Mouse (Mus musculus): ENCODE measurements around the gene Lrit3. TPM values are rescaled to one million over a fixed set of nuclear protein-coding genes. Genes with fewer than 3 reads are reported as not detected.

The Lrit3 gene
- polyA plus RNA-seq, 2 experiments = not detected

DNA sequence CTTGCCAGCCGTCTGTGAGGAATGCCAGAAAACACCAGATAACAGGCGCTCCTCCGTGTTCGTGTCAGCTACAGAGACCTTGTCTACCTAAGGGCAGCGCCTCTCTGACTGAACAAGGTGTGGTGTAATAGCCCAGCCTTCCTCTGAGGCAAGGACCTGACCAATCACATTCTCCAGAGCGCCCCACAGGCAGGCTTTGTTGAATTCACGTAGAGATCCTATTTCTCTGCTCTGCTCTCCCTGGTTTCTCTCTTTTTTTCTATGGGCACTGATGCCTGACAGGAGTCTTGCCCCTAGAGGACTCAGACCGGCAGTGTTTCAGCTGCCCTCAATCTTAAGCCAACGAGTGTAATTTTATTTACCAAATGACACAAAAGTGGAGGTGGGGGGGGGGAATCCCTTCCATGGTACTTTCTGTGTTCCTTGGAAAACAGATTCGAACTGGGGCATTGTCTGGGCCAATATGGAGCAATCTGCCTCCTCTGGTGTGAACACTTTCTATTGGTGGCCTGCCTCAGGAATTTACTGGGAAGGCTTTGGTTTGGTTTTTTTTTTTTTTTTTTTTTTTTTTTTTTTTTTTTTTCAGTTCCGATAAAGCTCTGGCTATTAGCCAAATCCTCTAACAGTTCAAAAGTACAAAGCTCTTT lies 32.3 kb upstream of the Lrit3 start:
- peak overlapping the region; percentile 46 for H3K4me2 ChIP-seq (ENCODE audit: low read depth)
- peaks cover 0 to 7% of the 10 kb centered on the region in 2 experiments; a peak in 2 of 4 replicates for H3K4me1 ChIP-seq (replicated peaks; ENCODE audit: control insufficient read depth in 2 of 2, insufficient read depth in 2 of 2, low read length in 1 of 2)
- TF ChIP-seq CTCF (IDR thresholded peaks at IDR 0.05; ENCODE audit: low read depth) = no peak
- no peak for TF ChIP-seq EP300 (IDR thresholded peaks at IDR 0.05; ENCODE audit: low read depth)
- no peak overlapping the region; a peak in 1 of 4 replicates for H3K4me3 ChIP-seq (ENCODE audit: insufficient read depth in 1 of 2, low read depth in 2 of 2, low read length in 2 of 2)
- no peaks in the 10 kb centered on the region for H3K36me3 ChIP-seq (replicated peaks; ENCODE audit: control insufficient read depth, insufficient read depth, low read depth)
- H3K9ac ChIP-seq (replicated peaks) = no peak overlapping the region
- no peaks in the 10 kb centered on the region for H3K27me3 ChIP-seq (ENCODE audit: control insufficient read depth, insufficient read depth, low read length)
- no peak overlapping the region for H3K27ac ChIP-seq
- peak; percentile 25; the same call in 1 of the 2 replicates for ATAC-seq (ENCODE audit: insufficient read depth)
- 22% methylated on average over 11 of the region's 11 CpGs for WGBS (ENCODE audit: insufficient replicate concordance)
- no peaks in the 10 kb centered on the region for H3K9me3 ChIP-seq (ENCODE audit: control insufficient read depth, low read length)
- peak in 1 of 3 experiments; percentile 5 for DNase-seq (ENCODE audit: low read depth in 3 of 3, low spot score in 3 of 3)

- Histone ChIP-seq H3K4me2 (ENCODE audit: low read depth) (peak within 1 kb of the TSS; percentile 46), H3K9me3 (ENCODE audit: control insufficient read depth, low read length) (no peaks in the 10 kb centered on the region), H3K9ac (replicated peaks) (no peak within 1 kb of the TSS), H3K4me3 (ENCODE audit: insufficient read depth in 1 of 2, low read depth in 2 of 2, low read length in 2 of 2) (peak within 1 kb of the TSS in 1 of 2 experiments; percentile 27; a peak in 2 of 4 replicates), H3K27ac (no peak within 1 kb of the TSS), H3K36me3 (replicated peaks; ENCODE audit: control insufficient read depth, insufficient read depth, low read depth) (no peaks in the 10 kb centered on the region), H3K4me1 (replicated peaks; ENCODE audit: control insufficient read depth in 2 of 2, insufficient read depth in 2 of 2, low read length in 1 of 2) (peaks cover 0 to 7% of the 10 kb centered on the region in 2 experiments; a peak in 2 of 4 replicates), H3K27me3 (ENCODE audit: control insufficient read depth, insufficient read depth, low read length) (no peaks in the 10 kb centered on the region)
- DNase-seq (ENCODE audit: low read depth in 3 of 3, low spot score in 3 of 3) = no peak
- TF ChIP-seq CTCF (IDR thresholded peaks at IDR 0.05; ENCODE audit: low read depth) (no peak), EP300 (IDR thresholded peaks at IDR 0.05; ENCODE audit: low read depth) (no peak)
- WGBS (ENCODE audit: insufficient replicate concordance) = 44% methylated on average over 6 of the region's 6 CpGs
- no peak for ATAC-seq (ENCODE audit: insufficient read depth)
Measured at GRCm38 (mm10) chr3:129835388-129835934, 31.6 kb upstream of the Lrit3 start, which contains the start of gene Cfi. Gene Cfi, plus strand, starts transcription at chr3:129835884.

- WGBS (ENCODE audit: insufficient replicate concordance) = under 1% methylated on average over 60 of the region's 60 CpGs
- no peaks in the 10 kb centered on the region for H3K9me3 ChIP-seq (ENCODE audit: control insufficient read depth, low read length)
- ATAC-seq (ENCODE audit: insufficient read depth) (peak; percentile 91), DNase-seq (ENCODE audit: low read depth in 3 of 3, low spot score in 3 of 3) (peak; percentile 94 to 95 (median 94))
- H3K27ac ChIP-seq = peak within 1 kb of the TSS; percentile 63
- TF ChIP-seq CTCF (IDR thresholded peaks at IDR 0.05; ENCODE audit: low read depth) (no peak), EP300 (IDR thresholded peaks at IDR 0.05; ENCODE audit: low read depth) (0 out of 2 replicates have a peak, but pooled peaks have one; percentile 31)
- peaks cover 8 to 16% of the 10 kb centered on the region in 2 experiments for H3K4me1 ChIP-seq (replicated peaks; ENCODE audit: control insufficient read depth in 2 of 2, insufficient read depth in 2 of 2, low read length in 1 of 2)
- peak within 1 kb of the TSS; percentile 78 to 86 for H3K4me3 ChIP-seq (ENCODE audit: insufficient read depth in 1 of 2, low read depth in 2 of 2, low read length in 2 of 2)
- H3K36me3 ChIP-seq (replicated peaks; ENCODE audit: control insufficient read depth, insufficient read depth, low read depth) = peaks cover 6% of the 10 kb centered on the region
- peak within 1 kb of the TSS; percentile 62 for H3K9ac ChIP-seq (replicated peaks)
- no peaks in the 10 kb centered on the region for H3K27me3 ChIP-seq (ENCODE audit: control insufficient read depth, insufficient read depth, low read length)
- H3K4me2 ChIP-seq (ENCODE audit: low read depth) = peak within 1 kb of the TSS; percentile 83
Measured at GRCm38 (mm10) chr3:129831035-129831568, 27.3 kb upstream of the Lrit3 start, which contains the start of gene Gar1. Gene Gar1, minus strand, starts transcription at chr3:129831396.

DNA sequence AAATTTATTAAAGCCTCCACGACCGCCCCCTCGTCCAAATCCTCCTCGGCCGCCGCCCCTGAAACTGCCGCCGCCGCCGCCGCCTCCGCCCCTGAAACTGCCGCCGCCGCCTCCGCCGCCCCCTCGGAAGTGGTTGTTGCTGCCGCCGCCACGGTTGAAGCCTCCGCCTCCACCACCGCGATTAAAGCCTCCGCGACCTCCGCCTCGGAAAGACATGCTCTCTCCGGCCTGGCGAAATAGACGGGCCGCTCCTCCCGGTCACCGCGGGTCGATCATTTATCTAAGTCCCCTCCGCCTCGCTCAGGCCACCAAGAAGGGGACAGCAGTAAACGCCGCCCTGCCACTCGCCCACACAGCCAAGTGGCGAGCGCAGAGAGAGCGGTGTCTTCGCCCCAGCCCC lies 26.8 kb upstream of the Lrit3 start:
- DNase-seq (ENCODE audit: low read depth in 3 of 3, low spot score in 3 of 3) (peak in 1 of 3 experiments; percentile 4), ATAC-seq (ENCODE audit: insufficient read depth) (peak; percentile 16; the same call in 1 of the 2 replicates)
- TF ChIP-seq CTCF (IDR thresholded peaks at IDR 0.05; ENCODE audit: low read depth) (no peak), EP300 (IDR thresholded peaks at IDR 0.05; ENCODE audit: low read depth) (no peak)
- no peaks in the 10 kb centered on the region for H3K27me3 ChIP-seq (ENCODE audit: control insufficient read depth, insufficient read depth, low read length)
- peak overlapping the region; percentile 83 for H3K4me2 ChIP-seq (ENCODE audit: low read depth)
- H3K4me1 ChIP-seq (replicated peaks; ENCODE audit: control insufficient read depth in 2 of 2, insufficient read depth in 2 of 2, low read length in 1 of 2) = peaks cover 8 to 15% of the 10 kb centered on the region in 2 experiments
- H3K9ac ChIP-seq (replicated peaks) = peak overlapping the region; percentile 62
- H3K36me3 ChIP-seq (replicated peaks; ENCODE audit: control insufficient read depth, insufficient read depth, low read depth) = peaks cover 10% of the 10 kb centered on the region
- WGBS (ENCODE audit: insufficient replicate concordance) = under 1% methylated on average over 45 of the region's 45 CpGs
- H3K4me3 ChIP-seq (ENCODE audit: insufficient read depth in 1 of 2, low read depth in 2 of 2, low read length in 2 of 2) = peak overlapping the region; percentile 78 to 86
- H3K27ac ChIP-seq = peak overlapping the region; percentile 63
- no peaks in the 10 kb centered on the region for H3K9me3 ChIP-seq (ENCODE audit: control insufficient read depth, low read length)

DNA sequence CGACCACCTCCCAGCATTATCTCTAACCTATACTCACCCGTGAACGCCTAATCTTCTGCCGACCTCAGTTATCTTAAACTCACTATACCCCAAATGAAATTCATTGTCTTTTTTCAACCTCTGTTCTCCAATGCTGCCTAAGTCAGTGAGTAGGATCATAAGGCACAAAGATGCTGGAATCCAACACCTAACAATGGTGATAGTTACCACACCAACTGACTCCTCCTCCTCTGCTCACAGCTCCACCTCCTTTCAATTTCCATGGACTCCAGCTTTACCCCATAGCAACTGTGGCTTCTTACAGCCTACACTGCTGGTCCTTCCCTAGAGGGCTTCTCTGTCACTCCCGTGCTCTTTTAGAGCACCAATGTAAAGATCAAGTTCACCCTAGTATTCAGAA lies 23.9 kb upstream of the Lrit3 start:
- no peaks in the 10 kb centered on the region for H3K9me3 ChIP-seq (ENCODE audit: control insufficient read depth, low read length)
- TF ChIP-seq CTCF (IDR thresholded peaks at IDR 0.05; ENCODE audit: low read depth) (no peak), EP300 (IDR thresholded peaks at IDR 0.05; ENCODE audit: low read depth) (no peak)
- no peaks in the 10 kb centered on the region for H3K27me3 ChIP-seq (ENCODE audit: control insufficient read depth, insufficient read depth, low read length)
- ATAC-seq (ENCODE audit: insufficient read depth) (no peak), DNase-seq (ENCODE audit: low read depth in 3 of 3, low spot score in 3 of 3) (no peak)
- WGBS (ENCODE audit: insufficient replicate concordance) = 54% methylated on average over 5 of the region's 5 CpGs
- peaks cover 8% of the 10 kb centered on the region in 2 experiments for H3K4me1 ChIP-seq (replicated peaks; ENCODE audit: control insufficient read depth in 2 of 2, insufficient read depth in 2 of 2, low read length in 1 of 2)
- H3K9ac ChIP-seq (replicated peaks) = no peak overlapping the region
- no peak overlapping the region for H3K4me3 ChIP-seq (ENCODE audit: insufficient read depth in 1 of 2, low read depth in 2 of 2, low read length in 2 of 2)
- H3K27ac ChIP-seq = no peak overlapping the region
- H3K36me3 ChIP-seq (replicated peaks; ENCODE audit: control insufficient read depth, insufficient read depth, low read depth) = peaks cover 26% of the 10 kb centered on the region
- H3K4me2 ChIP-seq (ENCODE audit: low read depth) = no peak overlapping the region
